Comparison of ENCODE assay signal across 19 mouse cellular contexts in genomic region chr2:75089186-75089585, GRCm38 (mm10).
DNase-seq lines count a peak whose midpoint lies in the region; ATAC-seq lines count a peak whose summit lies in the region.
"Had no signal": no experiment of that assay in that cellular context is flagged by ENCODE, and none has a peak within 500 bp of the region (broad histone marks: within the 10 kb centered on the region; RNA-seq: fewer than 3 reads in every experiment).

No protein-coding gene starts in this region.

- peak; percentile 57 for ATAC-seq in kidney, embryonic 16.5 days (ENCODE audit: low FRiP score, low TSS enrichment)
- no peak for ATAC-seq in limb, embryonic 11.5 days (ENCODE audit: insufficient number of reproducible peaks, low FRiP score, low TSS enrichment, low read depth)
- ATAC-seq: activated CD4-positive, CD25-positive, alpha-beta regulatory T cell, adult 4 months; forebrain, embryonic 13.5 days had no signal

- peaks cover 37% of the 10 kb centered on the region for H3K4me1 ChIP-seq in kidney, embryonic 16.5 days (ENCODE audit: insufficient read depth, low read length)
- H3K4me1 ChIP-seq in limb, embryonic 11.5 days (ENCODE audit: control insufficient read depth, insufficient read depth, low read length): peaks cover 20% of the 10 kb centered on the region
- H3K4me1 ChIP-seq: forebrain, embryonic 13.5 days had no signal

- DNase-seq in kidney, postnatal 14 days: no peak
- DNase-seq in R1 (ENCODE audit: low read depth, low spot score): peak; percentile 45
- DNase-seq in embryo, embryonic 11 days: peak; percentile 79
- peak; percentile 47 for DNase-seq in limb, embryonic 11.5 days (ENCODE audit: low spot score)
- DNase-seq in right cerebral cortex, postnatal 14 days: no peak
- DNase-seq in gastrocnemius, adult 8-10 months (ENCODE audit: low spot score in 2 of 2): no peak
- DNase-seq in gastrocnemius, postnatal 14 days: no peak
- DNase-seq: adrenal gland, postnatal 25 days; B cell, adult 2 months; cerebellum, adult 18-20 months; heart, adult 11 months; heart, postnatal 4 days; kidney, postnatal 4 days; lung, postnatal 14 days; thymus, postnatal 25 days had no signal

- 0 out of 2 replicates have a peak overlapping the region, but pooled peaks have one; percentile 1 for H3K4me2 ChIP-seq in kidney, embryonic 16.5 days (replicated peaks; ENCODE audit: low read depth, low read length)
- no peak overlapping the region for H3K4me2 ChIP-seq in limb, embryonic 11.5 days (ENCODE audit: low read depth, severe bottlenecking)
- H3K4me2 ChIP-seq: forebrain, embryonic 13.5 days had no signal

- no peaks in the 10 kb centered on the region for H3K9me3 ChIP-seq in kidney, embryonic 16.5 days (ENCODE audit: low read length)
- no peaks in the 10 kb centered on the region for H3K9me3 ChIP-seq in limb, embryonic 11.5 days (ENCODE audit: control insufficient read depth, low read length)
- H3K9me3 ChIP-seq: forebrain, embryonic 13.5 days; midbrain, embryonic 10.5 days had no signal

- no peaks in the 10 kb centered on the region for H3K36me3 ChIP-seq in kidney, embryonic 16.5 days (ENCODE audit: insufficient read depth, low read length)
- no peaks in the 10 kb centered on the region for H3K36me3 ChIP-seq in limb, embryonic 11.5 days (ENCODE audit: control insufficient read depth, insufficient read depth, low read length)
- H3K36me3 ChIP-seq: midbrain, embryonic 10.5 days had no signal

- no peak overlapping the region for H3K27ac ChIP-seq in kidney, embryonic 16.5 days (ENCODE audit: low read length)
- H3K27ac ChIP-seq in limb, embryonic 11.5 days (replicated peaks; ENCODE audit: low read depth, low read length): no peak overlapping the region
- H3K27ac ChIP-seq: forebrain, embryonic 13.5 days; midbrain, embryonic 10.5 days had no signal

- H3K4me3 ChIP-seq in kidney, embryonic 16.5 days (ENCODE audit: low read length): no peak overlapping the region
- no peak overlapping the region for H3K4me3 ChIP-seq in limb, embryonic 11.5 days (ENCODE audit: low read depth, low read length)
- H3K4me3 ChIP-seq: forebrain, embryonic 13.5 days; midbrain, embryonic 10.5 days had no signal

- no peak overlapping the region for H3K9ac ChIP-seq in kidney, embryonic 16.5 days (replicated peaks; ENCODE audit: low read length)
- no peak overlapping the region for H3K9ac ChIP-seq in limb, embryonic 11.5 days (ENCODE audit: low read length)
- H3K9ac ChIP-seq: forebrain, embryonic 13.5 days had no signal

- 15% methylated on average over 8 of the region's 8 CpGs for WGBS in kidney, embryonic 16.5 days
- 19% methylated on average over 8 of the region's 8 CpGs for WGBS in limb, embryonic 11.5 days

- no peaks in the 10 kb centered on the region for H3K27me3 ChIP-seq in kidney, embryonic 16.5 days (ENCODE audit: insufficient read depth, low read length)
- H3K27me3 ChIP-seq in limb, embryonic 11.5 days (ENCODE audit: control insufficient read depth, insufficient read depth, low read length): no peaks in the 10 kb centered on the region
- H3K27me3 ChIP-seq: forebrain, embryonic 13.5 days had no signal

- intact Hi-C loops in gastrocnemius, postnatal 14 days (cut with DNase I; ENCODE audit: low total_unique reads): no loop called here

Comparison
In these comparisons a context has a peak if more than half of its experiments do, and no peak if none do; other contexts are left out.
1. DNase-seq: peak in R1 (single experiment), embryo, embryonic 11 days (single experiment) and limb, embryonic 11.5 days (single experiment); none in kidney, postnatal 14 days (single experiment), right cerebral cortex, postnatal 14 days (single experiment), gastrocnemius, adult 8-10 months (0 of 2) and gastrocnemius, postnatal 14 days (single experiment).